Mouse (Mus musculus) hindbrain, embryonic 12.5 days (tissue): Measurements from ENCODE around the gene Hmg20b. TPM values are rescaled to one million over a fixed set of nuclear protein-coding genes. Genes with fewer than 3 reads are reported as not detected.

Experiments used
- ATAC-seq: fragments of 200-750 bp; cut with Nextera tagmentation; 2 replicates; pipeline ENCODE4 v1.8.0; 2017; ENCODE audit warnings: moderate TSS enrichment; ENCODE audit not compliant: low FRiP score
- H3K27ac ChIP-seq: fragments of 300-500 bp; sonication (generic); 2 replicates; pipeline ENCODE4 v1.5.1; 2016; ENCODE audit warnings: mild to moderate bottlenecking
- H3K27me3 ChIP-seq: fragments of 300-500 bp; sonication (generic); 2 replicates; pipeline ENCODE4 v1.6.1; 2016; ENCODE audit warnings: mild to moderate bottlenecking
- H3K36me3 ChIP-seq: fragments of 300-500 bp; sonication (generic); 2 replicates; pipeline ENCODE4 v1.6.1; 2016; ENCODE audit warnings: mild to moderate bottlenecking
- H3K4me1 ChIP-seq: fragments of 300-500 bp; sonication (generic); 2 replicates; pipeline ENCODE4 v1.6.1; 2016
- H3K4me2 ChIP-seq: fragments of 300-500 bp; sonication (generic); replicated peaks from 2 replicates; pipeline ENCODE4 v1.6.1; 2016; ENCODE audit warnings: mild to moderate bottlenecking
- H3K4me3 ChIP-seq: fragments of 300-500 bp; sonication (generic); 2 replicates; pipeline ENCODE4 v1.5.1; 2016; ENCODE audit warnings: mild to moderate bottlenecking
- H3K9ac ChIP-seq: fragments of 300-500 bp; sonication (generic); 2 replicates; pipeline ENCODE4 v1.6.1; 2016; ENCODE audit warnings: mild to moderate bottlenecking, moderate library complexity
- H3K9me3 ChIP-seq: fragments of 300-500 bp; sonication (generic); replicated peaks from 2 replicates; pipeline ENCODE4 v1.6.1; 2016; ENCODE audit warnings: mild to moderate bottlenecking
- WGBS: fragments of 180-500 bp; shearing (Covaris S2); methylation state at CpG from one replicate; pipeline ENCODE4 v1.1.7; 2016; 5-methylcytosine and 5-hydroxymethylcytosine counted together
- polyA plus RNA-seq: library from polyadenylated mRNA; unstranded; fragments of >200 nt; fragmentation: Nextera tagmentation; extraction: Ambion mirVana; gene quantifications from 2 replicates; pipeline ENCODE4 v1.2.1, GENCODE M21; 2016

The Hmg20b gene
- polyA plus RNA-seq, 1 experiment from 2014 or later, result 93.4 TPM

DNA sequence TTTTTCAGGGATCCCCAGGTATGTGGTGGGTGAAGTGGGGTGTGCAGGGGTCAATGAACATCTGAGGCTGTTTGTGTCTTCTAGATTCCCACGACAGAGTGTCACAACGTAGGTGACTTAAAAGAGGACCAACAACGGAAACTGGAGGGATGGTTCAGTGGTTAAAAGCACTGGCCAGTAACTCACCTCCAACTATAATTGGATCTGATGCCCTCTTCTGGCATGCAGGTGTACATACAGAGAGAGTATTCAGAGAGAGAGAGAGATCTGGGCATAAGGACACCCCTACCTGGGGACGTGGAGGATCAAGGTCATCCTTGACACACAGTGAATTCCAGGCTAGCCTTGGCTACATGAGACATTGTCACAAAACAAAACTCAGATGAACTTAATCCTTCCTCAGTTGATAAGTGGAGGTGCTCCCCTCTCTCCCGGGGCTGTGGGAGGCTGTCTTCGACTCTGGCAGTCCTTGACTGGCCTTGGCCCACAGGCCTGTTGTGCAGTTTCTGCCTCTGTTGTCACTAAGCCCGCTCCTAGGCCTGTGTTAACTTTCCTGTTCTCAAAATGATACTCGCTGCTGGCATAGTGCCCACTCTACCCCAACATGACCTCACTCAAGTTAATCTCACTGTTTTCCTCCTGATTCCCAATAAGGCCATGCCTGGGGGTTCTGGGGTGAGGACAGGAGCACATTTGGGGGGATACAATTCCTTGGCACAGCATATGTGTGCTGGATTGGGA, 5.7 kb downstream of the Hmg20b start:
- peaks cover 87% of the 10 kb centered on the region for H3K27me3 ChIP-seq
- H3K4me3 ChIP-seq, result no peak overlapping the region
- no peak overlapping the region for H3K9ac ChIP-seq
- H3K27ac ChIP-seq, result no peak overlapping the region
- WGBS, result 54% methylated on average over 8 of the region's 8 CpGs
- H3K4me2 ChIP-seq, result no peak overlapping the region
- H3K36me3 ChIP-seq, result peaks cover 11% of the 10 kb centered on the region
- H3K9me3 ChIP-seq, result no peaks in the 10 kb centered on the region
- H3K4me1 ChIP-seq, result peaks cover 30% of the 10 kb centered on the region
- ATAC-seq, result no peak

DNA sequence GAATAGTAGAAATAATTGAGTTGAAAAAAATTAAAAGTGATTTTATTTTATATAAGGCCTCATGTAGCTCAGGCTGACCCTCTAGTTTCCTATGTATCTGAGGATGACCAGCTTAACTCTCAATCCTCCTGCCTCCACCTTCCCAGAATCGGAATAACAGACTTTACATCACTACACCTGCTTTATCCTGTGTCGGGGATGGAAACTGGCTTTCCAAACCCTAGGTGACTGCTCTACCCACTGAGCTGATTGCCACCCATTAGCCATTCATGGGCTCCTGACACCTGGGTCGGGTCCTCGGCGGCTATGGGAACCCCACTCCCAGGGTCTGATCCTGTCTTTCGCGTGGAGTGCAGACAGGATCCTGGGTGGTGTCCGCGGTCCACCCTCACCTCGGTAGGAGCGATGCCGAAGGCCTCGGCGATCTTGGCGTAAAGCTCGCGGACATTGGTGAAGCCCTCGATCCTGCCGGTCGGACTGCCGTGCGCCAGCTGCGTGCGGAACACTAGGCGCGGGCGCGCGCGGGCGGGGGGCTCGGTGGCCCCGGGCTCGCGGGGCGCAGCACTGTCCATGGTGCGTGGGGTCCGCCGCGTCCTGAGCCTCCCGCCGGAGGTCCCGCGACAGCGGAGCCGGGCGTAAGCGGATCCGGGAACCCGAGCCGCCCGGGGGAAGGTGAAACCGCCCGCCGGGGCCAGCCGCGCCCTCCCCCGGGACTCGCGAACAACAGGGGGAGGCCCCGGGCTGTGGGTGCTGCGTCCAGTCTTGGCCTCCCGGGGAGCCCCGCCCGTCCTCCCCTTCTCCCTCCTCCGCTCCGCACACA, 7.4 kb downstream of the Hmg20b start, which contains the start of gene Gipc3:
TSS of gene Gipc3 (minus strand) at position 581 of the 820 bp plus-strand sequence.
- H3K9me3 ChIP-seq, result no peaks in the 10 kb centered on the region
- 6% methylated on average over 50 of the region's 67 CpGs for WGBS
- peaks cover 19% of the 10 kb centered on the region for H3K4me1 ChIP-seq
- peak within 1 kb of the TSS; percentile 59 for H3K9ac ChIP-seq
- H3K4me3 ChIP-seq, result peak within 1 kb of the TSS; percentile 39
- no peak for ATAC-seq
- H3K27ac ChIP-seq, result no peak within 1 kb of the TSS
- H3K27me3 ChIP-seq, result peaks cover 85% of the 10 kb centered on the region
- peaks cover 6% of the 10 kb centered on the region for H3K36me3 ChIP-seq
- peak within 1 kb of the TSS; percentile 66 for H3K4me2 ChIP-seq

DNA sequence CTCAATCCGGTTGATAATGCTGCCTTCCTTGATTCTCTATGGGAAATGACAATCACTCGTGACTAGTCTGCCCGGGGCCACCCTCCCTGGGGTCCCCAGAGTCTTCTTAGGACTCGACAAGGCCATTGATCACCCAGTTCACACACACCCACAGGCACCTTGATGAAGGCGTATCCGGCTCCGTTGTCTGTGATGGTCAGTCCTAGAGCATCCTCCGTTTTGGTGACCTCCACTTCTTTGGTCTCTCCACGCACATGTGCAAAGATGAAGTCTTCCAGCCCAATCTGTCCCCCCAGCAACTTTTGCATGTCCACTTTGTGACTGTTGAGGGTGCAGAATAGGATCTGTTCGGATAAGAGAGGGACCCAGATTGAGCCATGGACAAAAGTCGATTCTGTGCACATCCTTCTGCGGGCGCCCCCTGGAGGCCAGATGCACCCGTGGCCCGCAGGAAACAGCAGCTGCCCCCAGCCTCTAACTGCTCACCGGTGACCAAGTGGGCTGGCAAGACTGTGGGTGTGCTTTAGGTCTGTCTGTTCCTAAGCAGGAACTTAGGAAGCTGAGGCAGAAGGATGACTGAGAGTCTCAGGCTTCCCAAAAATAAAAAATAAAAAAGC, 8.8 kb downstream of the Hmg20b start:
- Histone ChIP-seq H3K36me3 (no peaks in the 10 kb centered on the region), H3K4me1 (peaks cover 10% of the 10 kb centered on the region), H3K27ac (no peak overlapping the region), H3K27me3 (peaks cover 77% of the 10 kb centered on the region), H3K9ac (no peak overlapping the region), H3K4me2 (no peak overlapping the region), H3K4me3 (no peak overlapping the region), H3K9me3 (no peaks in the 10 kb centered on the region)
- ATAC-seq, result no peak
- WGBS, result 35% methylated on average over 16 of the region's 16 CpGs

DNA sequence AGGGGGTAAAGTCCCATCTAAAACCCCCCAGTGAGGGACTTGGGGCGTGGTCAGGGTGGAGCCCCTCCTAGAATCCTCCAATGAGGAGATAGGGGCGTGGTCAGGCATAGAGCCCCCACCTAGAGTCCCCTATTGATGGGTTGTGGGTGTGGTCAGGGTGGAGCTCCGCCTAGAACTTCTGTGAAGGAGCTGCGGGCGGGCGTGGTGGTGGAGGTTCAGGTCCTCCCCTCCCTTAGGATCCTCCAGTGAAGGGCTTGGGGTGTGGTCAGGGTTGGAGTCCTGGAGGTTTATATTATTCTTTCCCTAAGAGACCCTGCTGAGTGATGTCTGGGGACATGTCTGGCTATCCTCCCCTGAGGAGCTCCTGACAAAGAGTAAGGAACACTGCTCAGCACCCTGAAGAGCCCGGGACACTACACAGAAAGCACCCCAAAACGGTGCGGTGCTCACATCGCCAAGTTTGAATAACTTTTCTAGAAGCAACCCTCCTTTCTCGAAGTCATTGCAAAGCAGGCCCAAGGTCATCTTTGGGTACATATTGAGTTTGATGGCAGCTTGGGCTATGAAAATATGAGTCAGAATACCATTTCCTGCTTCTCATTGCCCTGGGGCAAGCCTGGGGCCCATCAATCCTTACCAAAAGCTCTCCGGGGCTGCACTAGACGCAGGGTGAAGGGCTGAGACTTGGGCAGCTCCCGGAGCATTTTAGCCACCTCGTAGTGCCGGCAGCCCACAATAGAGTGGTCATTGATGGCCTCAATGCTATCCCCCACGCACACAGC, 9.5 kb downstream of the Hmg20b start:
- Histone ChIP-seq H3K4me3 (no peak overlapping the region), H3K27me3 (peaks cover 70% of the 10 kb centered on the region), H3K27ac (no peak overlapping the region), H3K36me3 (no peaks in the 10 kb centered on the region), H3K4me2 (no peak overlapping the region), H3K9me3 (no peaks in the 10 kb centered on the region), H3K9ac (no peak overlapping the region), H3K4me1 (peaks cover 8% of the 10 kb centered on the region; the same call in 1 of the 2 replicates)
- ATAC-seq, result no peak
- WGBS, result 37% methylated on average over 17 of the region's 17 CpGs

DNA sequence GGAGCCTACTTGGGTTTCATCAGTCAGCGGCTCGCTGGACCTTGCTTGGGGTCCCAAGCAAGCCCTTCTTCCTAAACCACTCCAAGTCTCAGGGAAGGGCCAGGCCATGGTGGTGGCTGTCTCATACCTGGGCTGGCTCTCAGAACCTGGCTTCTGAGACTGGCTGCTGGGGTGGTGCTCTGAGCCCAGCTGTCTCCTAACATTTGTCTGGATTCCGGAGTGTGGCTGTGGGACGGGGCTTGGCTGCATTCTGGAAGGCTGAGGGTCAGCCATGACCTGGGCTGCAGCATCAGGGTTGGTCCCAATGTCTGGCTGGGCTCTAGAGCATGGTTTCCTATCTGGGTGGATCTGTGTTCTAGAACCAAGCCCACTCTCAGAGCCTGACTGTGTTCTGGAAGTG, 13.7 kb downstream of the Hmg20b start:
- no peak overlapping the region; the same call in 1 of the 2 replicates for H3K9ac ChIP-seq
- no peak for ATAC-seq
- WGBS, result 95% methylated on average over 4 of the region's 4 CpGs
- H3K27me3 ChIP-seq, result peaks cover 53% of the 10 kb centered on the region
- no peaks in the 10 kb centered on the region for H3K36me3 ChIP-seq
- no peak overlapping the region for H3K27ac ChIP-seq
- H3K4me2 ChIP-seq, result no peak overlapping the region
- peaks cover 11% of the 10 kb centered on the region for H3K4me1 ChIP-seq
- H3K4me3 ChIP-seq, result no peak overlapping the region
- no peaks in the 10 kb centered on the region for H3K9me3 ChIP-seq

DNA sequence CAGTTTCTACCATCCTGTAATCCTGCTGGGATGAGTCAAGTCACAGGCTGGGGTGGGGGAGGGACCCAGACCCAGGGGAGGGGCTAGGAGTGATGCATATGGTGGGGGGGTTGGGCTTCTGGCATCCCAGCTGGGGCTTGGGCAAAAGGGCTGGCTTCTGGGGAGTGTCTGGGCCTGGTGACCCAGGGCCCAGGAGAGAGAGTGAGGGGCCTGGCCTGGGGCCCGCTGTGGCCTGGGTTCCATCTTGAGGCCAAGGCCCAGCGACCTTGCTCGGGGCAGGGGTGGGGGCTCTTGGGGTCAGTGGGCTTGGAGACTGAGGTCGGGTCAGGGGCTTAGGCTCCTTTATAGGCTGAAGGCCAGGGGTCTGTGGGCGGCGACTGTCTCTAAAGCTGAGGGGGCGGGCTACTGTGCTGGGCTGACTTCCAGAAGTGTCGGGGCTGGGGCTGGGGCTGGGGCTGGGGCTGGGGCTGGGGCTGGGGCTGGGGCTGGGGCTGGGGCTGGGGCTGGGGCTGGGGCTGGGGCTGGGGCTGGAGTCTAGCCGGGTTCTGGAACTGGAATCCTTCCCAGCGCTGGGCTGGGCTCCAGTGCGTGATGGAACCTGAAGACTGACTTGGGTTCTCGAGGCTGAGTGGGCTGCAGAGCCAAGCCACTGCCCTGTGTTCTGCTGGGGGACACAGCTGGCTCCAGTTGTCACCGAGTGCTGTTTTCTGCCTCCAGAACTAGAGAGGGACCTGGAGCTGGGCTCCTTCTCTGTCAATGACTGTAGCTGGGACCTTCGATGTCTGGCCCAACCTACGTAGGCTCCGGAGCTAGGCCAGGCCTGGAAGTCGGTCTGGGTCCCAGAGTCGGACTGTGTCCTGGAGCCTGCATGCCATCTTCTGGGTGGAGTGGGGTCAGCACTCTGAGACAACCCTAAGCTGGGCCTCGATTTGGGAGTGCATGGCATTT, 14.6 kb downstream of the Hmg20b start:
- WGBS, result 35% methylated on average over 16 of the region's 19 CpGs
- Histone ChIP-seq H3K4me3 (no peak overlapping the region; the same call in 1 of the 2 replicates), H3K9me3 (no peaks in the 10 kb centered on the region), H3K27ac (no peak overlapping the region), H3K4me2 (no peak overlapping the region), H3K27me3 (peaks cover 47% of the 10 kb centered on the region), H3K36me3 (no peaks in the 10 kb centered on the region), H3K9ac (0 out of 2 replicates have a peak overlapping the region, but pooled peaks have one; percentile 15), H3K4me1 (peaks cover 11% of the 10 kb centered on the region)
- no peak; the same call in 1 of the 2 replicates for ATAC-seq

DNA sequence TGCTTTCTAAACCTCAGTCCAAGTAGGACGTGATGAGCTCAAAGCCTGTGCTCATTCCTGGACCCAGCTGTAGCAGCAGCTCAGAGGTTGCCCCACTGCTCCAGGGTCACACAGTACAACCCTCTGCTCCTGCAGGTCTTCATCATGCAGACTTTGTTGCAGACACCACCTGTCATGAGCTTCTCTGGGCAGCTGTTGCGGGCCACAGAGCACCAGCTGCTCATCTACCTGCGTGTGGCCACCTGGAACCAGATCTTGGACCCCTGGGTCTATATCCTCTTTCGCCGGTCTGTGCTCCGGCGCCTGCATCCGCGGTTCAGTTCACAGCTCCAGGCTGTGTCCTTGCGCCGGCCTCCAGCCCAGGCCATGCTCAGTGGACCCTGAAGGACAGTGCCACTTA, 16.0 kb downstream of the Hmg20b start:
- no peaks in the 10 kb centered on the region for H3K36me3 ChIP-seq
- 59% methylated on average over 11 of the region's 11 CpGs for WGBS
- no peaks in the 10 kb centered on the region for H3K9me3 ChIP-seq
- H3K27ac ChIP-seq, result no peak overlapping the region
- no peak overlapping the region for H3K4me3 ChIP-seq
- ATAC-seq, result no peak
- H3K9ac ChIP-seq, result no peak overlapping the region
- H3K4me1 ChIP-seq, result peaks cover 13% of the 10 kb centered on the region
- H3K27me3 ChIP-seq, result peaks cover 41% of the 10 kb centered on the region
- no peak overlapping the region for H3K4me2 ChIP-seq

DNA sequence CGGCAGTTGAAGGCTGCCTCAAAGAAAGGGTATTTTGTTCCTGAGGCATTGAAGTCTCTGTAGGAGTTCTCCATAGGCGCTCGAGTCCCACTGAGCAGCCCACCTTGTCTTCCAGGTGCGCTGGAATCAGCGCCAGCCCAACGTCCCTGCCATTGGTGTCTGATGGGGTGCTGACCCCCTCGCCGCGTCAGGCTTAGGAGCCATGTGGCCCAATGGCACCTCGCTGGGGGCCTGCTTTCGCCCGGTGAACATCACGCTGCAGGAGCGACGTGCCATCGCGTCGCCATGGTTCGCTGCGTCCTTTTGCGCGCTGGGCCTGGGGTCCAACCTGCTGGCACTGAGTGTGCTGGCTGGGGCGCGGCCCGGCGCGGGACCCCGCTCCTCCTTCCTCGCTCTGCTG, 18.0 kb downstream of the Hmg20b start:
- H3K27me3 ChIP-seq, result peaks cover 26% of the 10 kb centered on the region
- H3K4me2 ChIP-seq, result peak overlapping the region; percentile 33
- 7% methylated on average over 29 of the region's 29 CpGs for WGBS
- H3K36me3 ChIP-seq, result peaks cover 9% of the 10 kb centered on the region; the same call in 1 of the 2 replicates
- no peak overlapping the region for H3K9ac ChIP-seq
- H3K27ac ChIP-seq, result no peak overlapping the region
- H3K4me3 ChIP-seq, result no peak overlapping the region
- H3K4me1 ChIP-seq, result peaks cover 16% of the 10 kb centered on the region
- ATAC-seq, result no peak
- H3K9me3 ChIP-seq, result no peaks in the 10 kb centered on the region

DNA sequence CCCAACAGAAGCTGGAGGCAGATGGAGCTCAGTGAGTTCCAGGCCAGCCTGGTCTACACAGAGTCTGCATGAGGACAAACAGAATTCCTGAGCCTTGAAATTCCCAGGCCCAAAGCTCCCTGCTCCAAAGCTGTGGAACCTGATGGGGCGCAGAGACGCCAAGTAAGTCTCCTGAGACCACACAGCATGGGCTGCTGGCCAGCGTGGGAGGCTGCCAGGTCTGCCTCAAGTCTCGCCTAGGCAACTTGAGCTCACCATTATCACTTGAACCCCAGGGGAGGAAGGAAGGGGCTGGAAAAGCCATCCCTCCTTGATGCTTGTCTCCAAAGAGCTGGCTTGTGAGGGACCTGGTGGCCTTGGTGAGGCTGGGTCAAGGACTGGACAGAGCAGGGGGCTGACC, 20.3 kb downstream of the Hmg20b start:
- H3K4me2 ChIP-seq, result 0 out of 2 replicates have a peak overlapping the region, but pooled peaks have one; percentile 3
- no peak overlapping the region for H3K27ac ChIP-seq
- peaks cover 23% of the 10 kb centered on the region for H3K27me3 ChIP-seq
- no peak for ATAC-seq
- H3K4me1 ChIP-seq, result peaks cover 7% of the 10 kb centered on the region
- peaks cover 32% of the 10 kb centered on the region for H3K36me3 ChIP-seq
- H3K4me3 ChIP-seq, result no peak overlapping the region
- H3K9me3 ChIP-seq, result no peaks in the 10 kb centered on the region
- WGBS, result 67% methylated on average over 4 of the region's 4 CpGs
- peak overlapping the region; percentile 18; the same call in 1 of the 2 replicates for H3K9ac ChIP-seq

DNA sequence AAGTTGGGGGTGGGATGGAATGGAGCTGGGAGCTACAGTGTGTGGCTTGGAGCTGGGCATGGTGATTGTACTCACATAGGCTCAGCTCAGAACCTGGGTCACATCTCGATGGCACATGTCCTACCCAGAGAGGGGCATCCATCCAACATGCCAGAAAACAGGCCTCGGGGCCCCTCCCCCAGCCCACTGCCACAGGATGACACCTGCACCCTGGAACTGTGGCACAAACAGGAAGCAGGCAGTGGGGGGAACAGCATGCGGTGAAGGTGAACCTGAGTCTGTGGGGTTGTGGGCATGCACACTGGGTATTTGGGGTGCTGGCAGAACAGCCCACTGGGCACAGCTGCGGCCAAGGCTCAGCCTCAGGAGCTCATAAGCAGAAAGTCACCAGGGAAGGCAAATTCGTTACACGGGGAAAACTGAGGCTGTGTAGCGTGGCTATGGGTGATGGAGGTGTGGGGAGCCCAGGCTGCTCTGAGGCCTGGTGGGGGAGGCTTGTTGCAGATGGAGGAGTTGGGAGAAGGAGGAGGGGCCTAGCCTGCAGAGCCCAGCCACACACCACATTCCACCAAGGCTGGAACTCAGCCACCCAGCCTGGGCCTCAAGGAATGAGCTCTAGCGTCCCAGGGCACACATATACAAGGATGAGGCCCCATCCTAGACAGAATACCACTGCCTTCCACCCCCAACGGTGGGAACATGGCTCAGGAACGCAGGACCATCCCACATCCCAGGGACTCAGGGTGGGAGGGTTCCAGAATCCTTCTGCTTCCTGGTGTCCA, 20.9 kb downstream of the Hmg20b start:
- no peak for ATAC-seq
- H3K9ac ChIP-seq, result 0 out of 2 replicates have a peak overlapping the region, but pooled peaks have one; percentile 15
- 0 out of 2 replicates have a peak overlapping the region, but pooled peaks have one; percentile 5 for H3K27ac ChIP-seq
- peaks cover 6% of the 10 kb centered on the region for H3K4me1 ChIP-seq
- H3K27me3 ChIP-seq, result peaks cover 23% of the 10 kb centered on the region
- peaks cover 38% of the 10 kb centered on the region for H3K36me3 ChIP-seq
- H3K9me3 ChIP-seq, result no peaks in the 10 kb centered on the region
- H3K4me3 ChIP-seq, result no peak overlapping the region
- H3K4me2 ChIP-seq, result no peak overlapping the region
- 73% methylated on average over 10 of the region's 10 CpGs for WGBS
